Mouse (Mus musculus) heart, embryonic 15.5 days (tissue): ENCODE data around the gene Slc10a7. TPM values are rescaled to one million over a fixed set of nuclear protein-coding genes. Genes with fewer than 3 reads are reported as not detected.

Experiments
- ATAC-seq: fragments of 200-750 bp; cut with Nextera tagmentation; replicated peaks from 2 replicates; pipeline ENCODE4 v1.8.0; 2017; ENCODE audit warnings: low read depth, moderate TSS enrichment; ENCODE audit not compliant: insufficient number of reproducible peaks, insufficient read depth, low FRiP score
- H3K27ac ChIP-seq: fragments of 300-500 bp; sonication (generic); 2 replicates; pipeline ENCODE4 v1.5.1; 2015; ENCODE audit warnings: mild to moderate bottlenecking, inconsistent platforms
- H3K27me3 ChIP-seq: fragments of 300-500 bp; sonication (generic); 2 replicates; pipeline ENCODE4 v1.6.1; 2015; ENCODE audit warnings: inconsistent platforms
- H3K36me3 ChIP-seq: fragments of 300-500 bp; sonication (generic); 2 replicates; pipeline ENCODE4 v1.6.1; 2015; ENCODE audit warnings: mild to moderate bottlenecking, inconsistent platforms
- H3K4me1 ChIP-seq: fragments of 300-500 bp; sonication (generic); replicated peaks from 2 replicates; pipeline ENCODE4 v1.6.1; 2015; ENCODE audit warnings: inconsistent platforms
- H3K4me2 ChIP-seq: fragments of 300-500 bp; sonication (generic); 2 replicates; pipeline ENCODE4 v1.6.1; 2015; ENCODE audit warnings: inconsistent platforms, mild to moderate bottlenecking, moderate library complexity
- H3K4me3 ChIP-seq: fragments of 300-500 bp; sonication (generic); 2 replicates; pipeline ENCODE4 v1.5.1; 2015; ENCODE audit warnings: mild to moderate bottlenecking, inconsistent platforms
- H3K9ac ChIP-seq: fragments of 300-500 bp; sonication (generic); 2 replicates; pipeline ENCODE4 v1.6.1; 2015; ENCODE audit warnings: mild to moderate bottlenecking, inconsistent platforms
- H3K9me3 ChIP-seq: fragments of 300-500 bp; sonication (generic); replicated peaks from 2 replicates; pipeline ENCODE4 v1.6.1; 2016; ENCODE audit warnings: inconsistent platforms
- WGBS: fragments of 180-500 bp; shearing (Covaris S2); methylation state at CpG from one replicate; pipeline ENCODE4 v1.1.7; 2015; ENCODE audit warnings: mixed read lengths; 5-methylcytosine and 5-hydroxymethylcytosine counted together
- polyA plus RNA-seq: library from polyadenylated mRNA; unstranded; fragments of >200 nt; fragmentation: Nextera tagmentation; extraction: Ambion mirVana; gene quantifications from 2 replicates; pipeline ENCODE4 v1.2.1, GENCODE M21; 2015

The Slc10a7 gene
- polyA plus RNA-seq, 1 experiment from 2014 or later, result 10.5 TPM

- Histone ChIP-seq H3K27me3 (no peaks in the 10 kb centered on the region), H3K36me3 (no peaks in the 10 kb centered on the region), H3K9ac (no peak overlapping the region), H3K4me2 (no peak overlapping the region), H3K4me1 (peaks cover 28% of the 10 kb centered on the region), H3K27ac (peak overlapping the region; percentile 39), H3K9me3 (no peaks in the 10 kb centered on the region), H3K4me3 (no peak overlapping the region)
- ATAC-seq, result no peak
- WGBS, result 44% methylated on average over 5 of the region's 5 CpGs
Observed at GRCm38 (mm10) chr8:78721576-78721975, 212.4 kb downstream of the Slc10a7 start.

- Histone ChIP-seq H3K27me3 (no peaks in the 10 kb centered on the region), H3K9me3 (no peaks in the 10 kb centered on the region), H3K4me3 (no peak overlapping the region), H3K4me2 (no peak overlapping the region), H3K9ac (no peak overlapping the region), H3K4me1 (peaks cover 29% of the 10 kb centered on the region), H3K36me3 (no peaks in the 10 kb centered on the region), H3K27ac (0 out of 2 replicates have a peak overlapping the region, but pooled peaks have one; percentile 39)
- 78% methylated on average over 7 of the region's 7 CpGs for whole genome bisulfite sequencing
- ATAC-seq, result no peak
Observed at GRCm38 (mm10) chr8:78722201-78722600, 213.1 kb downstream of the Slc10a7 start.

GRCm38 (mm10) chr8:78724832-78725231 is 215.7 kb downstream of the Slc10a7 start:
- H3K4me3 ChIP-seq, result no peak overlapping the region
- 90% methylated on average over 4 of the region's 4 CpGs for WGBS
- no peaks in the 10 kb centered on the region for H3K9me3 ChIP-seq
- H3K27ac ChIP-seq, result no peak overlapping the region
- 0 out of 2 replicates have a peak, but pooled peaks cover 5% of the 10 kb centered on the region for H3K36me3 ChIP-seq
- H3K9ac ChIP-seq, result no peak overlapping the region
- H3K27me3 ChIP-seq, result no peaks in the 10 kb centered on the region
- no peak overlapping the region for H3K4me2 ChIP-seq
- peaks cover 32% of the 10 kb centered on the region for H3K4me1 ChIP-seq
- no peak for ATAC-seq

GRCm38 (mm10) chr8:78728240-78728639 is 219.1 kb downstream of the Slc10a7 start:
- no peak for ATAC-seq
- Histone ChIP-seq H3K27me3 (no peaks in the 10 kb centered on the region), H3K4me3 (no peak overlapping the region), H3K9ac (no peak overlapping the region), H3K4me1 (peaks cover 23% of the 10 kb centered on the region), H3K4me2 (no peak overlapping the region), H3K36me3 (peaks cover 17% of the 10 kb centered on the region; the same call in 1 of the 2 replicates), H3K27ac (no peak overlapping the region), H3K9me3 (no peaks in the 10 kb centered on the region)
- 66% methylated on average over 14 of the region's 14 CpGs for whole genome bisulfite sequencing

GRCm38 (mm10) chr8:78732410-78732809 is 223.3 kb downstream of the Slc10a7 start:
- no peaks in the 10 kb centered on the region for H3K9me3 ChIP-seq
- H3K36me3 ChIP-seq, result peaks cover 17% of the 10 kb centered on the region; the same call in 1 of the 2 replicates
- H3K9ac ChIP-seq, result no peak overlapping the region
- H3K4me2 ChIP-seq, result no peak overlapping the region
- no peak for ATAC-seq
- no peak overlapping the region for H3K4me3 ChIP-seq
- 49% methylated on average over 7 of the region's 7 CpGs for WGBS
- no peaks in the 10 kb centered on the region for H3K27me3 ChIP-seq
- H3K4me1 ChIP-seq, result peaks cover 17% of the 10 kb centered on the region
- H3K27ac ChIP-seq, result peak overlapping the region; percentile 22; the same call in 1 of the 2 replicates

- Histone ChIP-seq H3K27ac (peak overlapping the region; percentile 22; the same call in 1 of the 2 replicates), H3K4me3 (no peak overlapping the region), H3K4me2 (no peak overlapping the region), H3K27me3 (no peaks in the 10 kb centered on the region), H3K4me1 (peaks cover 16% of the 10 kb centered on the region), H3K9ac (no peak overlapping the region), H3K36me3 (peaks cover 17% of the 10 kb centered on the region; the same call in 1 of the 2 replicates), H3K9me3 (no peaks in the 10 kb centered on the region)
- ATAC-seq, result no peak
- 74% methylated on average over 12 of the region's 12 CpGs for WGBS
Observed at GRCm38 (mm10) chr8:78732995-78733512, 223.9 kb downstream of the Slc10a7 start.

- H3K4me2 ChIP-seq, result no peak overlapping the region
- peaks cover 11% of the 10 kb centered on the region; the same call in 1 of the 2 replicates for H3K36me3 ChIP-seq
- no peak overlapping the region for H3K27ac ChIP-seq
- no peak overlapping the region for H3K4me3 ChIP-seq
- no peak for ATAC-seq
- no peak overlapping the region for H3K9ac ChIP-seq
- no peaks in the 10 kb centered on the region for H3K27me3 ChIP-seq
- peaks cover 14% of the 10 kb centered on the region for H3K4me1 ChIP-seq
- no peaks in the 10 kb centered on the region for H3K9me3 ChIP-seq
- 87% methylated on average over 9 of the region's 9 CpGs for WGBS
Observed at GRCm38 (mm10) chr8:78734721-78735517, 225.8 kb downstream of the Slc10a7 start.

- Histone ChIP-seq H3K27ac (no peak overlapping the region), H3K27me3 (no peaks in the 10 kb centered on the region), H3K4me1 (peaks cover 30% of the 10 kb centered on the region), H3K4me2 (no peak overlapping the region), H3K9me3 (no peaks in the 10 kb centered on the region), H3K4me3 (no peak overlapping the region), H3K9ac (no peak overlapping the region), H3K36me3 (no peaks in the 10 kb centered on the region)
- no peak for ATAC-seq
- WGBS, result 74% methylated on average over 4 of the region's 4 CpGs
Observed at GRCm38 (mm10) chr8:78738304-78738703, 229.2 kb downstream of the Slc10a7 start.

GRCm38 (mm10) chr8:78740936-78741335 is 231.8 kb downstream of the Slc10a7 start:
- Histone ChIP-seq H3K9me3 (no peaks in the 10 kb centered on the region), H3K4me3 (no peak overlapping the region), H3K36me3 (no peaks in the 10 kb centered on the region), H3K4me1 (peaks cover 30% of the 10 kb centered on the region), H3K27ac (peak overlapping the region; percentile 90), H3K4me2 (no peak overlapping the region), H3K27me3 (no peaks in the 10 kb centered on the region), H3K9ac (no peak overlapping the region)
- no peak for ATAC-seq
- 19% methylated on average over 6 of the region's 6 CpGs for WGBS

GRCm38 (mm10) chr8:78741496-78741895 is 232.3 kb downstream of the Slc10a7 start:
- Histone ChIP-seq H3K4me3 (no peak overlapping the region), H3K4me1 (peaks cover 30% of the 10 kb centered on the region), H3K4me2 (peak overlapping the region; percentile 5; the same call in 1 of the 2 replicates), H3K9me3 (no peaks in the 10 kb centered on the region), H3K27me3 (no peaks in the 10 kb centered on the region), H3K9ac (no peak overlapping the region; the same call in 1 of the 2 replicates), H3K36me3 (no peaks in the 10 kb centered on the region), H3K27ac (peak overlapping the region; percentile 90)
- WGBS, result 50% methylated on average over 3 of the region's 3 CpGs
- no peak for ATAC-seq

GRCm38 (mm10) chr8:78741965-78742364 is 232.8 kb downstream of the Slc10a7 start:
- H3K27me3 ChIP-seq, result no peaks in the 10 kb centered on the region
- H3K27ac ChIP-seq, result peak overlapping the region; percentile 90
- 14% methylated on average over 3 of the region's 3 CpGs for WGBS
- H3K36me3 ChIP-seq, result no peaks in the 10 kb centered on the region
- H3K9me3 ChIP-seq, result no peaks in the 10 kb centered on the region
- H3K9ac ChIP-seq, result no peak overlapping the region
- peak overlapping the region; percentile 5; the same call in 1 of the 2 replicates for H3K4me2 ChIP-seq
- H3K4me3 ChIP-seq, result no peak overlapping the region
- ATAC-seq, result peak; percentile 10; the same call in 1 of the 2 replicates
- peaks cover 30% of the 10 kb centered on the region for H3K4me1 ChIP-seq
